Mouse (Mus musculus) MEL (cell line): ENCODE data around the gene Ybx3.

Experiments used
- CTCF ChIP-seq, 3 experiments: IDR thresholded peaks in 2 of 3; conservative IDR thresholded peaks in 1 of 3; 2 replicates each; pipeline ENCODE4 v1.5.1; 2011 to 2012; ENCODE audit warnings: low read length in 3 of 3, low read depth in 2 of 3, mild to moderate bottlenecking in 2 of 3, improper control_type of control experiment in 1 of 3, inconsistent platforms in 1 of 3, mixed read lengths in 1 of 3, moderate library complexity in 1 of 3; ENCODE audit not compliant: control insufficient read depth in 1 of 3, insufficient read depth in 1 of 3, poor library complexity in 1 of 3, severe bottlenecking in 1 of 3
- POLR2A ChIP-seq, 2 experiments: IDR thresholded peaks; 2 replicates each; pipeline ENCODE4 v1.6.1; 2011 to 2012; ENCODE audit warnings: low read length in 2 of 2, mild to moderate bottlenecking in 2 of 2, control low read depth in 1 of 2, improper control_type of control experiment in 1 of 2, low read depth in 1 of 2, moderate library complexity in 1 of 2; ENCODE audit not compliant: control insufficient read depth in 1 of 2, insufficient read depth in 1 of 2, poor library complexity in 1 of 2
- POLR2AphosphoS5 ChIP-seq: IDR thresholded peaks from 2 replicates; pipeline ENCODE4 v1.6.1; 2012; ENCODE audit warnings: low read depth, borderline replicate concordance, mild to moderate bottlenecking, inconsistent platforms, low read length, moderate library complexity, mixed read lengths
- ZMIZ1 ChIP-seq: IDR thresholded peaks from 2 replicates; pipeline ENCODE4 v1.6.1; 2012; ENCODE audit warnings: low read depth, mild to moderate bottlenecking, inconsistent platforms, low read length, improper control_type of control experiment, moderate library complexity
- ZNF384 ChIP-seq: IDR thresholded peaks from 2 replicates; pipeline ENCODE4 v1.6.1; 2012; ENCODE audit warnings: low read depth, mild to moderate bottlenecking, inconsistent platforms, low read length, improper control_type of control experiment

DNA sequence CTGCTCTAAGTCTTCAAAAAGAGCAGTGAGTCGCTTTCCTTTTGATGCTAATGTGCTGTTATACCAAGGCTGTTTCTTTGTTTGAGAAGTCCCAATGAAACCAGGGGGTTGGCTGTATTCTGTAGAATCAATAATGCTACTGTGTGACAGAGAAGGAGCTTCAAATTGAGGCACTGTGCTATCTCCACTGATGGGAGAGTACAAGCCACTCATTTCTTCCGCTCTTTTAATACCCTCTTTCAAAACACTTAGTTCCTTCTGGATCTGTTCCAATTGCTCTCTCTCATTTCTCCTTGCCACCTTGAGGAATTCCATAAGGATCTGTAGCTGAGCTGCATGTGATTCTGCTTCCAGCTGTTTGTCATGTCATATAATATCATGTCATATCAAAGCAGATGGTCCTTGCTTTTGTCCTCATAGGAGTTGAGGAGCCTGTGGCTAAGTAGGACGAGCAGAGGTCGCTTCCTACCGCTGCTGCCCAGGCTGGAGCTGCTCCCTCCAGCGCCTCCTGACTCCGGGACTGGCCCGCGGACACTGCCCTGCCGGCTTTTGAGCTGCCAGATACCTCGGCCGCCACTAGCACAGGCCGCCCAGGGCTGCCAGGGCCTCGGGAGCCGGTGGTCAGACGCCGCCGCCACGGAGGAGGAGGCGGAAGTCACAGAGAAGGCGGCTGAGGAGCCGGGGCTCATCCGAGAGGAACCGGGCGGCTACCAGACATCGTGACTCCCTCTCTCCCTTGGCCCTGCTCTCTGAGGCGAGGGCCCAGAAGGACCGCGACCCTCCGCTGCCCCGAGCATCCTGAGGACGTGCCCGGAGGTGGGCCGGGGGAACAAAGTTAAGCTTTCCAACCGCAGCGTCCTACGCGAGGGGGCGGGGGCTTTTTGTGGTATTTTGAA is 45.1 kb upstream of the Ybx3 start:
- TF ChIP-seq ZNF384 (no peak), CTCF (IDR thresholded peaks at IDR 0.05 in 2 of 3, conservative IDR thresholded peaks at IDR 0.05 in 1 of 3; ENCODE audit: control insufficient read depth in 1 of 3, insufficient read depth in 1 of 3, low read depth in 2 of 3, low read length in 3 of 3, poor library complexity in 1 of 3, severe bottlenecking in 1 of 3) (no peak), ZMIZ1 (no peak), POLR2A (IDR thresholded peaks at IDR 0.05; ENCODE audit: control insufficient read depth in 1 of 2, insufficient read depth in 1 of 2, low read depth in 1 of 2, low read length in 2 of 2, poor library complexity in 1 of 2) (no peak), POLR2AphosphoS5 (no peak)
